In the genomic region with DNA sequence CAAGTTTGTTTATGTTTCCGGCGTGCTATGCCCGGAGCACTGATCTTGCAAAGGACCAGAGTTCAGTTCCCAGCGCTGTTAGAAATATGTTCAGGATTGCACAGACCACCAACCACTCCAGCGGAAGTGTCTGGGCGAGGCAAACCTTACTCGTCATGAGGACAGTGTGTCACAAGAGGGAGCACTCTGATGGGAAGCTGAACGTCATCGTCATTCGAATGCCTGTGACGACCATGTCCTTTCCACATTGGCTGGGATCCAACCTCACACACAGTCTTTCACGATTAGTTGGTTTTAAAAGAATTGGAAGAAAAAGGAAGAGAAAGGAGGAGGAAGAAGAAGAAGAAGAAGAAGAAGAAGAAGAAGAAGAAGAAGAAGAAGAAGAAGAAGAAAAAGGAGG, we compare ENCODE assay signal across 15 mouse cellular contexts.
A peak's percentile ranks its signal among the peaks of the same experiment; 100 is the strongest.
DNase-seq lines count a peak whose midpoint lies in the region; ATAC-seq and TF ChIP-seq lines count a peak whose summit lies in the region.
"Had no signal": no experiment of that assay in that cellular context is flagged by ENCODE, and none has a peak within 500 bp of the region (broad histone marks: within the 10 kb centered on the region; RNA-seq: fewer than 3 reads in every experiment).

No protein-coding gene starts in this region.

- H3K9me3 ChIP-seq in embryonic facial prominence, embryonic 14.5 days (ENCODE audit: control insufficient read depth, low read length) = no peaks in the 10 kb centered on the region
- no peaks in the 10 kb centered on the region for H3K9me3 ChIP-seq in embryonic facial prominence, embryonic 10.5 days
- H3K9me3 ChIP-seq in kidney, postnatal 0 days (replicated peaks; ENCODE audit: low read length) = no peaks in the 10 kb centered on the region
- no peaks in the 10 kb centered on the region for H3K9me3 ChIP-seq in kidney, embryonic 15.5 days (replicated peaks)
- H3K9me3 ChIP-seq in midbrain, postnatal 0 days (ENCODE audit: low read length) = no peaks in the 10 kb centered on the region
- H3K9me3 ChIP-seq in midbrain, embryonic 15.5 days = no peaks in the 10 kb centered on the region
- H3K9me3 ChIP-seq: heart, embryonic 13.5 days; hindbrain, embryonic 10.5 days had no signal

- no peaks in the 10 kb centered on the region for H3K4me1 ChIP-seq in embryonic facial prominence, embryonic 14.5 days (ENCODE audit: control insufficient read depth, insufficient read depth, low read length)
- H3K4me1 ChIP-seq in embryonic facial prominence, embryonic 10.5 days = peaks cover 8% of the 10 kb centered on the region
- no peaks in the 10 kb centered on the region for H3K4me1 ChIP-seq in kidney, postnatal 0 days (replicated peaks; ENCODE audit: insufficient read depth, low read length)
- H3K4me1 ChIP-seq in kidney, embryonic 15.5 days = no peaks in the 10 kb centered on the region
- H3K4me1 ChIP-seq in midbrain, postnatal 0 days (ENCODE audit: insufficient read depth, low read length) = no peaks in the 10 kb centered on the region
- no peaks in the 10 kb centered on the region for H3K4me1 ChIP-seq in midbrain, embryonic 15.5 days
- H3K4me1 ChIP-seq: heart, embryonic 13.5 days; midbrain, embryonic 12.5 days had no signal

- H3K36me3 ChIP-seq in embryonic facial prominence, embryonic 14.5 days (ENCODE audit: control insufficient read depth, insufficient read depth, low read length) = no peaks in the 10 kb centered on the region
- H3K36me3 ChIP-seq in embryonic facial prominence, embryonic 10.5 days (replicated peaks) = no peaks in the 10 kb centered on the region
- H3K36me3 ChIP-seq in kidney, postnatal 0 days (ENCODE audit: insufficient read depth, low read length) = no peaks in the 10 kb centered on the region
- H3K36me3 ChIP-seq in kidney, embryonic 15.5 days = no peaks in the 10 kb centered on the region
- H3K36me3 ChIP-seq in midbrain, postnatal 0 days (ENCODE audit: insufficient read depth, low read length) = no peaks in the 10 kb centered on the region
- no peaks in the 10 kb centered on the region for H3K36me3 ChIP-seq in midbrain, embryonic 15.5 days (replicated peaks)
- H3K36me3 ChIP-seq: heart, embryonic 13.5 days; hindbrain, embryonic 10.5 days; midbrain, embryonic 12.5 days had no signal

- no peak overlapping the region for H3K4me2 ChIP-seq in embryonic facial prominence, embryonic 14.5 days (ENCODE audit: low read depth, low read length)
- H3K4me2 ChIP-seq in kidney, postnatal 0 days (ENCODE audit: low read length) = no peak overlapping the region
- no peak overlapping the region for H3K4me2 ChIP-seq in kidney, embryonic 15.5 days
- H3K4me2 ChIP-seq in midbrain, postnatal 0 days (ENCODE audit: low read depth, low read length, poor library complexity, severe bottlenecking) = no peak overlapping the region
- no peak overlapping the region for H3K4me2 ChIP-seq in midbrain, embryonic 15.5 days
- H3K4me2 ChIP-seq: heart, embryonic 13.5 days; midbrain, embryonic 12.5 days had no signal

- peak; percentile 15 for DNase-seq in embryonic facial prominence, embryonic 14.5 days (ENCODE audit: low spot score)
- no peak for DNase-seq in embryonic facial prominence, embryonic 10.5 days (ENCODE audit: low spot score)
- peak; percentile 29 for DNase-seq in kidney, postnatal 0 days (ENCODE audit: low spot score)
- DNase-seq in midbrain, postnatal 0 days (ENCODE audit: low spot score) = no peak
- no peak for DNase-seq in right cerebral cortex, postnatal 10 days (ENCODE audit: low spot score in 2 of 2)
- DNase-seq: adrenal gland, adult 2 months; cerebellum, adult 11-12 months; gastrocnemius, postnatal 36 days; kidney, adult 11 months had no signal

- 58% methylated on average over 12 of the region's 12 CpGs for WGBS in embryonic facial prominence, embryonic 14.5 days
- 63% methylated on average over 12 of the region's 12 CpGs for WGBS in embryonic facial prominence, embryonic 10.5 days
- 60% methylated on average over 12 of the region's 12 CpGs for WGBS in kidney, postnatal 0 days
- WGBS in kidney, embryonic 15.5 days = 57% methylated on average over 12 of the region's 12 CpGs
- WGBS in midbrain, postnatal 0 days = 57% methylated on average over 12 of the region's 12 CpGs
- 52% methylated on average over 12 of the region's 12 CpGs for WGBS in midbrain, embryonic 15.5 days

- no peaks in the 10 kb centered on the region for H3K27me3 ChIP-seq in embryonic facial prominence, embryonic 14.5 days (replicated peaks; ENCODE audit: control insufficient read depth, insufficient read depth, low read length)
- H3K27me3 ChIP-seq in embryonic facial prominence, embryonic 10.5 days (replicated peaks; ENCODE audit: low read depth, poor library complexity, severe bottlenecking) = no peaks in the 10 kb centered on the region
- H3K27me3 ChIP-seq in kidney, postnatal 0 days (ENCODE audit: insufficient read depth, low read length) = no peaks in the 10 kb centered on the region
- H3K27me3 ChIP-seq in kidney, embryonic 15.5 days = peaks cover 3% of the 10 kb centered on the region; the same call in 1 of the 2 replicates
- no peaks in the 10 kb centered on the region for H3K27me3 ChIP-seq in midbrain, postnatal 0 days (ENCODE audit: insufficient read depth, low read length)
- no peaks in the 10 kb centered on the region for H3K27me3 ChIP-seq in midbrain, embryonic 15.5 days (replicated peaks)
- H3K27me3 ChIP-seq: heart, embryonic 13.5 days; midbrain, embryonic 12.5 days had no signal

- TF ChIP-seq CTCF in kidney, postnatal 0 days (IDR thresholded peaks at IDR 0.05; ENCODE audit: low read depth) = peak; percentile 38; the same call in 1 of the 2 replicates
- peak; percentile 20; the same call in 1 of the 2 replicates for TF ChIP-seq CTCF in midbrain, postnatal 0 days (IDR thresholded peaks at IDR 0.05)

- H3K4me3 ChIP-seq in embryonic facial prominence, embryonic 14.5 days (ENCODE audit: low read depth, low read length) = no peak overlapping the region
- H3K4me3 ChIP-seq in embryonic facial prominence, embryonic 10.5 days = no peak overlapping the region
- H3K4me3 ChIP-seq in kidney, postnatal 0 days (replicated peaks; ENCODE audit: low read depth, low read length) = no peak overlapping the region
- H3K4me3 ChIP-seq in kidney, embryonic 15.5 days (replicated peaks) = no peak overlapping the region
- H3K4me3 ChIP-seq in midbrain, postnatal 0 days (ENCODE audit: low read depth, low read length) = no peak overlapping the region
- no peak overlapping the region for H3K4me3 ChIP-seq in midbrain, embryonic 15.5 days
- H3K4me3 ChIP-seq: heart, embryonic 13.5 days; hindbrain, embryonic 10.5 days; midbrain, embryonic 12.5 days had no signal

- H3K27ac ChIP-seq in embryonic facial prominence, embryonic 14.5 days (replicated peaks; ENCODE audit: low read depth, low read length) = no peak overlapping the region
- no peak overlapping the region for H3K27ac ChIP-seq in embryonic facial prominence, embryonic 10.5 days (replicated peaks)
- no peak overlapping the region for H3K27ac ChIP-seq in kidney, postnatal 0 days
- no peak overlapping the region for H3K27ac ChIP-seq in kidney, embryonic 15.5 days
- no peak overlapping the region for H3K27ac ChIP-seq in midbrain, postnatal 0 days (ENCODE audit: low read depth, low read length)
- H3K27ac ChIP-seq in midbrain, embryonic 15.5 days = no peak overlapping the region
- H3K27ac ChIP-seq: heart, embryonic 13.5 days; hindbrain, embryonic 10.5 days; midbrain, embryonic 12.5 days had no signal

- no peak for ATAC-seq in embryonic facial prominence, embryonic 14.5 days (ENCODE audit: low read depth)
- ATAC-seq in kidney, postnatal 0 days (replicated peaks; ENCODE audit: low FRiP score, low read depth) = no peak
- no peak for ATAC-seq in kidney, embryonic 15.5 days (replicated peaks; ENCODE audit: low FRiP score)
- no peak for ATAC-seq in midbrain, postnatal 0 days (ENCODE audit: low FRiP score)
- ATAC-seq in midbrain, embryonic 15.5 days (replicated peaks) = no peak
- ATAC-seq in erythroid progenitor cell, adult 5-6 weeks (replicated peaks; ENCODE audit: low FRiP score, poor library complexity, severe bottlenecking) = no peak

- no peak overlapping the region for H3K9ac ChIP-seq in embryonic facial prominence, embryonic 14.5 days (ENCODE audit: low read depth, low read length)
- H3K9ac ChIP-seq in kidney, postnatal 0 days (ENCODE audit: low read depth, low read length) = no peak overlapping the region
- no peak overlapping the region for H3K9ac ChIP-seq in kidney, embryonic 15.5 days
- no peak overlapping the region for H3K9ac ChIP-seq in midbrain, postnatal 0 days (replicated peaks; ENCODE audit: low read length, poor library complexity, severe bottlenecking)
- H3K9ac ChIP-seq in midbrain, embryonic 15.5 days = no peak overlapping the region
- H3K9ac ChIP-seq: heart, embryonic 13.5 days; midbrain, embryonic 12.5 days had no signal

Comparison
In these comparisons a context has a peak if more than half of its experiments do, and no peak if none do; other contexts are left out.
1. DNase-seq: peak in embryonic facial prominence, embryonic 14.5 days (single experiment) and kidney, postnatal 0 days (single experiment); none in embryonic facial prominence, embryonic 10.5 days (single experiment), midbrain, postnatal 0 days (single experiment) and right cerebral cortex, postnatal 10 days (0 of 2).